Mouse (Mus musculus) lung, embryonic 16.5 days (tissue): Measurements from ENCODE around the gene Dxo. TPM values are rescaled to one million over a fixed set of nuclear protein-coding genes. Genes with fewer than 3 reads are reported as not detected.

Experiments used
- ATAC-seq: fragments of 200-750 bp; cut with Nextera tagmentation; 2 replicates; pipeline ENCODE4 v1.8.0; 2017; ENCODE audit warnings: low read depth, mild to moderate bottlenecking, moderate library complexity
- H3K27ac ChIP-seq: fragments of 300-500 bp; sonication (generic); 2 replicates; pipeline ENCODE4 v1.5.1; 2014; ENCODE audit warnings: mild to moderate bottlenecking, control low read depth, low read length
- H3K27me3 ChIP-seq: fragments of 300-500 bp; sonication (generic); 2 replicates; pipeline ENCODE4 v1.6.1; 2014; ENCODE audit warnings: low read depth, low read length, mixed read lengths; ENCODE audit not compliant: control insufficient read depth, insufficient read depth
- H3K36me3 ChIP-seq: fragments of 300-500 bp; sonication (generic); 2 replicates; pipeline ENCODE4 v1.6.1; 2014; ENCODE audit warnings: low read length; ENCODE audit not compliant: control insufficient read depth, insufficient read depth
- H3K4me1 ChIP-seq: fragments of 300-500 bp; sonication (generic); replicated peaks from 2 replicates; pipeline ENCODE4 v1.6.1; 2014; ENCODE audit warnings: low read length, mixed read lengths; ENCODE audit not compliant: control insufficient read depth, insufficient read depth
- H3K4me2 ChIP-seq: fragments of 300-500 bp; sonication (generic); 2 replicates; pipeline ENCODE4 v1.6.1; 2014; ENCODE audit warnings: low read depth, low read length, control low read depth
- H3K4me3 ChIP-seq: fragments of 300-500 bp; sonication (generic); 2 replicates; pipeline ENCODE4 v1.5.1; 2014; ENCODE audit warnings: mild to moderate bottlenecking, low read length, control low read depth
- H3K9ac ChIP-seq: fragments of 300-500 bp; sonication (generic); 2 replicates; pipeline ENCODE4 v1.6.1; 2014; ENCODE audit warnings: low read length, control low read depth
- H3K9me3 ChIP-seq: fragments of 300-500 bp; sonication (generic); 2 replicates; pipeline ENCODE4 v1.6.1; 2016; ENCODE audit warnings: low read length; ENCODE audit not compliant: control insufficient read depth
- WGBS: fragments of 180-500 bp; shearing (Covaris S2); extraction: QIAGEN DNeasy Blood & Tissue Kit; methylation state at CpG from one replicate; pipeline ENCODE4 v1.1.7; 2014; 5-methylcytosine and 5-hydroxymethylcytosine counted together
- polyA plus RNA-seq: library from polyadenylated mRNA; unstranded; fragments of >200 nt; fragmentation: Nextera tagmentation; extraction: Ambion mirVana; gene quantifications from 2 replicates; pipeline ENCODE4 v1.2.1, GENCODE M21; 2015

Gene Dxo
- polyA plus RNA-seq, 1 experiment from 2014 or later = 65.0 TPM

- H3K9me3 ChIP-seq = no peaks in the 10 kb centered on the region
- H3K9ac ChIP-seq = no peak overlapping the region
- H3K4me2 ChIP-seq = no peak overlapping the region
- no peak overlapping the region for H3K4me3 ChIP-seq
- no peaks in the 10 kb centered on the region for H3K27me3 ChIP-seq
- WGBS = 89% methylated on average over 7 of the region's 7 CpGs
- peaks cover 25% of the 10 kb centered on the region for H3K36me3 ChIP-seq
- ATAC-seq = no peak
- peaks cover 13% of the 10 kb centered on the region for H3K4me1 ChIP-seq
- H3K27ac ChIP-seq = no peak overlapping the region
Measured at GRCm38 (mm10) chr17:34847615-34848014, 10.8 kb downstream of the Dxo start.

- under 1% methylated on average over 61 of the region's 65 CpGs for WGBS
- H3K4me3 ChIP-seq = peak within 1 kb of the TSS; percentile 82
- H3K27me3 ChIP-seq = no peaks in the 10 kb centered on the region
- peak within 1 kb of the TSS; percentile 15; the same call in 1 of the 2 replicates for H3K27ac ChIP-seq
- peak within 1 kb of the TSS; percentile 87 for H3K4me2 ChIP-seq
- H3K9ac ChIP-seq = peak within 1 kb of the TSS; percentile 89
- peaks cover 13% of the 10 kb centered on the region for H3K4me1 ChIP-seq
- no peaks in the 10 kb centered on the region for H3K9me3 ChIP-seq
- H3K36me3 ChIP-seq = peaks cover 27% of the 10 kb centered on the region
- peak; percentile 99 for ATAC-seq
Measured at GRCm38 (mm10) chr17:34849722-34850516, 13.1 kb downstream of the Dxo start, which contains the start of the genes Skiv2l and Nelfe. TSS of gene Skiv2l (minus strand) at chr17:34850210. TSS of gene Nelfe (plus strand) at chr17:34850391.

GRCm38 (mm10) chr17:34850517-34851125, 13.8 kb downstream of the Dxo start:
- peak overlapping the region; percentile 89 for H3K9ac ChIP-seq
- peak; percentile 18; the same call in 1 of the 2 replicates for ATAC-seq
- H3K27me3 ChIP-seq = no peaks in the 10 kb centered on the region
- H3K9me3 ChIP-seq = no peaks in the 10 kb centered on the region
- peak overlapping the region; percentile 15; the same call in 1 of the 2 replicates for H3K27ac ChIP-seq
- peak overlapping the region; percentile 82 for H3K4me3 ChIP-seq
- peak overlapping the region; percentile 86 for H3K4me2 ChIP-seq
- under 1% methylated on average over 25 of the region's 25 CpGs for WGBS
- peaks cover 27% of the 10 kb centered on the region for H3K36me3 ChIP-seq
- H3K4me1 ChIP-seq = peaks cover 13% of the 10 kb centered on the region

- Histone ChIP-seq H3K4me1 (peaks cover 13% of the 10 kb centered on the region), H3K36me3 (peaks cover 24% of the 10 kb centered on the region), H3K4me3 (no peak overlapping the region), H3K4me2 (no peak overlapping the region), H3K27ac (no peak overlapping the region), H3K9ac (no peak overlapping the region), H3K9me3 (no peaks in the 10 kb centered on the region), H3K27me3 (no peaks in the 10 kb centered on the region)
- ATAC-seq = no peak
- WGBS = 76% methylated on average over 8 of the region's 8 CpGs
Measured at GRCm38 (mm10) chr17:34853511-34853910, 16.7 kb downstream of the Dxo start.

GRCm38 (mm10) chr17:34854761-34855160, 17.9 kb downstream of the Dxo start:
- Histone ChIP-seq H3K9me3 (no peaks in the 10 kb centered on the region), H3K36me3 (peaks cover 24% of the 10 kb centered on the region), H3K4me1 (peaks cover 9% of the 10 kb centered on the region), H3K4me3 (no peak overlapping the region), H3K27ac (no peak overlapping the region), H3K27me3 (no peaks in the 10 kb centered on the region), H3K4me2 (no peak overlapping the region), H3K9ac (no peak overlapping the region)
- WGBS = 55% methylated on average over 3 of the region's 3 CpGs
- no peak for ATAC-seq

- peak; percentile 46 for ATAC-seq
- peaks cover 24% of the 10 kb centered on the region for H3K36me3 ChIP-seq
- H3K9me3 ChIP-seq = no peaks in the 10 kb centered on the region
- 36% methylated on average over 3 of the region's 3 CpGs for WGBS
- no peak overlapping the region for H3K27ac ChIP-seq
- no peaks in the 10 kb centered on the region for H3K27me3 ChIP-seq
- no peak overlapping the region for H3K4me3 ChIP-seq
- no peak overlapping the region for H3K4me2 ChIP-seq
- H3K4me1 ChIP-seq = peaks cover 8% of the 10 kb centered on the region
- H3K9ac ChIP-seq = no peak overlapping the region
Measured at GRCm38 (mm10) chr17:34855825-34856224, 19.0 kb downstream of the Dxo start.

GRCm38 (mm10) chr17:34858670-34859069, 21.9 kb downstream of the Dxo start:
- H3K4me1 ChIP-seq = no peaks in the 10 kb centered on the region
- H3K36me3 ChIP-seq = peaks cover 18% of the 10 kb centered on the region
- no peaks in the 10 kb centered on the region for H3K9me3 ChIP-seq
- no peak overlapping the region for H3K4me3 ChIP-seq
- H3K4me2 ChIP-seq = no peak overlapping the region
- H3K27me3 ChIP-seq = no peaks in the 10 kb centered on the region
- WGBS = 74% methylated on average over 4 of the region's 4 CpGs
- H3K9ac ChIP-seq = no peak overlapping the region
- ATAC-seq = no peak
- H3K27ac ChIP-seq = no peak overlapping the region

GRCm38 (mm10) chr17:34860514-34860913, 23.7 kb downstream of the Dxo start:
- Histone ChIP-seq H3K27ac (no peak overlapping the region), H3K4me1 (no peaks in the 10 kb centered on the region), H3K27me3 (no peaks in the 10 kb centered on the region), H3K4me2 (no peak overlapping the region), H3K9me3 (no peaks in the 10 kb centered on the region), H3K36me3 (peaks cover 7% of the 10 kb centered on the region; the same call in 1 of the 2 replicates), H3K9ac (no peak overlapping the region), H3K4me3 (no peak overlapping the region)
- WGBS = 80% methylated on average over 9 of the region's 9 CpGs
- ATAC-seq = no peak

GRCm38 (mm10) chr17:34861704-34862415, 25.0 kb downstream of the Dxo start:
- H3K4me1 ChIP-seq = no peaks in the 10 kb centered on the region
- 60% methylated on average over 13 of the region's 13 CpGs for WGBS
- no peak overlapping the region for H3K4me2 ChIP-seq
- peaks cover 3% of the 10 kb centered on the region; the same call in 1 of the 2 replicates for H3K36me3 ChIP-seq
- no peaks in the 10 kb centered on the region for H3K9me3 ChIP-seq
- no peak overlapping the region for H3K27ac ChIP-seq
- H3K9ac ChIP-seq = no peak overlapping the region
- no peaks in the 10 kb centered on the region for H3K27me3 ChIP-seq
- no peak overlapping the region for H3K4me3 ChIP-seq
- no peak for ATAC-seq
